Mouse (Mus musculus) ES-E14 (cell line): ENCODE data around the gene Chrnb4. TPM values are rescaled to one million over a fixed set of nuclear protein-coding genes. Genes with fewer than 3 reads are reported as not detected.
A peak's percentile ranks its signal among the peaks of the same experiment; 100 is the strongest.

ENCODE experiments used
- DNase-seq: peaks from one replicate; pipeline ENCODE4 v3.0.0-alpha.2; 2013; ENCODE audit warnings: low read depth, low spot score
- H3K27ac ChIP-seq: 2 replicates; pipeline ENCODE4 v1.5.1; 2012; ENCODE audit warnings: low read depth, mild to moderate bottlenecking, low read length, moderate library complexity, mixed read lengths; ENCODE audit not compliant: poor library complexity, insufficient read depth, severe bottlenecking
- H3K36me3 ChIP-seq: 2 replicates; pipeline ENCODE4 v1.6.1; 2012; ENCODE audit warnings: mild to moderate bottlenecking, low read length, moderate library complexity, mixed read lengths; ENCODE audit not compliant: control insufficient read depth, poor library complexity, insufficient read depth, severe bottlenecking
- H3K4me1 ChIP-seq, 2 experiments: fragments of 150-350 bp in 1 of 2; sonication (generic) in 1 of 2; 2 replicates each; pipeline ENCODE4 v1.6.1; 2012; ENCODE audit warnings: low read length in 2 of 2, mild to moderate bottlenecking in 1 of 2, mixed read lengths in 1 of 2; ENCODE audit not compliant: control insufficient read depth in 2 of 2, insufficient read depth in 2 of 2, poor library complexity in 1 of 2
- H3K4me3 ChIP-seq, 2 experiments: fragments of 150-350 bp in 1 of 2; sonication (generic) in 1 of 2; 2 replicates each; pipeline ENCODE4 v1.5.1; 2012; ENCODE audit warnings: low read length in 2 of 2, low read depth in 1 of 2, mild to moderate bottlenecking in 1 of 2, mixed read lengths in 1 of 2; ENCODE audit not compliant: insufficient read depth in 1 of 2, poor library complexity in 1 of 2, severe bottlenecking in 1 of 2
- H3K9ac ChIP-seq: 2 replicates; pipeline ENCODE4 v1.6.1; 2012; ENCODE audit warnings: low read depth, mild to moderate bottlenecking, low read length, mixed read lengths; ENCODE audit not compliant: poor library complexity, insufficient read depth, severe bottlenecking
- H3K9me3 ChIP-seq: fragments of 150-350 bp; sonication (generic); 2 replicates; pipeline ENCODE4 v1.6.1; 2012; ENCODE audit warnings: low read depth, mild to moderate bottlenecking, low read length; ENCODE audit not compliant: control insufficient read depth, insufficient read depth
- CHD2 ChIP-seq: IDR thresholded peaks from 2 replicates; pipeline ENCODE4 v1.6.1; 2014; ENCODE audit warnings: mild to moderate bottlenecking, low read depth, low read length, inconsistent platforms
- HCFC1 ChIP-seq: IDR thresholded peaks from 2 replicates; pipeline ENCODE4 v1.6.1; 2012; ENCODE audit warnings: low read length, inconsistent platforms, borderline replicate concordance; ENCODE audit not compliant: insufficient read depth
- MAFK ChIP-seq: IDR thresholded peaks from 2 replicates; pipeline ENCODE4 v1.6.1; 2014; ENCODE audit warnings: mild to moderate bottlenecking, low read depth, low read length, inconsistent platforms; ENCODE audit not compliant: insufficient read depth
- ZC3H11A ChIP-seq: IDR thresholded peaks from 2 replicates; pipeline ENCODE4 v1.6.1; 2012; ENCODE audit warnings: low read depth, mild to moderate bottlenecking, inconsistent platforms, low read length, borderline replicate concordance
- ZNF384 ChIP-seq: IDR thresholded peaks from 2 replicates; pipeline ENCODE4 v1.6.1; 2012; ENCODE audit warnings: low read depth, low read length, inconsistent platforms
- in situ Hi-C, 2 experiments: fragments of 600-800 bp; cut with MboI; formaldehyde crosslinking; loops; one replicate each; pipeline ENCODE4 v1.15.1; 2025; ENCODE audit warnings: low sequenced_read_pairs in 2 of 2, inconsistent platforms in 1 of 2; ENCODE audit not compliant: unreplicated experiment in 2 of 2
- total RNA-seq: library from RNA; depleted of rRNA; stranded (reverse); fragments of 300-350 nt; gene quantifications from 2 replicates; pipeline ENCODE4 v1.2.3, GENCODE M21; 2012

Chrnb4 gene
- total RNA-seq, 1 experiment = 0.18 TPM

DNA sequence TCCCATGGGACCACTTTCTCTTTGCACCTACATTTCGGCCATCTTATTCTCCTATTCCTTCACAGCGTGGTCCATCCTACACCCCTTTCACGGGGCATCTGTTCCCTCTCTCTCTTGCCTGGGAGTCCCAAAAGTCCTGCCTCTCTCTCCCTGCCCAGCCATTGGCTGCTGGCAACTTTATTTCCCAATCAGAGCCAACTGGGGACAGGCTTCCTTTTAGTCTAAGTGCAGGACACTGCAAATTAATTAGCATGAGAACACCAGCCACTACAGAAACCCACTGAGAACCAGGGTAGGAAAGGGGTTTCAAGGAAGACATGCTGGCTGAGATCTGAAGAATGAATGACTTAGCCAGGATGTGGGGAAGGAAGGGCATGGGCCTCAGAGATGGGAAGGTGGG is 54.2 kb downstream of the Chrnb4 start:
- Histone ChIP-seq H3K4me3 (no peak overlapping the region), H3K4me1 (peaks cover 0 to 2% of the 10 kb centered on the region in 2 experiments; a peak in 1 of 4 replicates), H3K27ac (no peak overlapping the region), H3K36me3 (no peaks in the 10 kb centered on the region), H3K9me3 (no peaks in the 10 kb centered on the region), H3K9ac (no peak overlapping the region)
- DNase-seq = no peak
- in situ Hi-C loops = no loop called here
- TF ChIP-seq HCFC1 (no peak), CHD2 (no peak)

- H3K9ac ChIP-seq = no peak overlapping the region
- no peaks in the 10 kb centered on the region for H3K9me3 ChIP-seq
- TF ChIP-seq MAFK = no peak
- TF ChIP-seq ZNF384 = no peak
- TF ChIP-seq ZC3H11A = no peak
- TF ChIP-seq CHD2 = no peak
- no peak for TF ChIP-seq HCFC1
- no peak overlapping the region for H3K27ac ChIP-seq
- H3K4me3 ChIP-seq = no peak overlapping the region
- peaks cover 0 to 2% of the 10 kb centered on the region in 2 experiments; a peak in 1 of 4 replicates for H3K4me1 ChIP-seq
- H3K36me3 ChIP-seq = no peaks in the 10 kb centered on the region
- no peak for DNase-seq
- in situ Hi-C loops = no loop called here
Measured at GRCm38 (mm10) chr9:54990362-54990761, 58.2 kb downstream of the Chrnb4 start.

DNA sequence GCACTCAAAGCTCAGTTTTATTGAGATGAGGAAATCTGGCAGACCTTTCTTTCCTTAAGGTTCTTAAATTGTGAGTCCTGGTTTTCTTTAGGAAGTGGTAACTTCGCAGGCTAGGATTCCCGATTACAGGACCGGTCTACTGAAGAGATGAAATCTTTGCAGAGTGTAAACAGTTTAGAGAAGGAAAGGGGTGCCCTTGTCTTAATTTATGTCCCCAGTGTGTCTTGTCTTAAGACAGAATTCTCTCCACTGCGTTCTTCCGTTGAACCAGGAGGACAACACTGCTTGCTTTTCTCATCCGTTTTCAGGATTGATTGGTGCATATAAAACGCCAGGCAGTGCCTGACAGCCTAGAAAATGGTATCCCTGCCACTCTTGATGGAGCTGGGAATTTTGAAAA is 66.2 kb downstream of the Chrnb4 start:
- in situ Hi-C loops = no loop called here
- TF ChIP-seq MAFK (no peak), CHD2 (no peak), ZNF384 (no peak), HCFC1 (no peak), ZC3H11A (no peak)
- no peaks in the 10 kb centered on the region for H3K36me3 ChIP-seq
- DNase-seq = no peak
- 0 out of 4 replicates have a peak, but pooled peaks cover 0 to 2% of the 10 kb centered on the region in 2 experiments for H3K4me1 ChIP-seq
- H3K4me3 ChIP-seq = no peak overlapping the region
- no peaks in the 10 kb centered on the region for H3K9me3 ChIP-seq
- no peak overlapping the region for H3K9ac ChIP-seq
- no peak overlapping the region for H3K27ac ChIP-seq

DNA sequence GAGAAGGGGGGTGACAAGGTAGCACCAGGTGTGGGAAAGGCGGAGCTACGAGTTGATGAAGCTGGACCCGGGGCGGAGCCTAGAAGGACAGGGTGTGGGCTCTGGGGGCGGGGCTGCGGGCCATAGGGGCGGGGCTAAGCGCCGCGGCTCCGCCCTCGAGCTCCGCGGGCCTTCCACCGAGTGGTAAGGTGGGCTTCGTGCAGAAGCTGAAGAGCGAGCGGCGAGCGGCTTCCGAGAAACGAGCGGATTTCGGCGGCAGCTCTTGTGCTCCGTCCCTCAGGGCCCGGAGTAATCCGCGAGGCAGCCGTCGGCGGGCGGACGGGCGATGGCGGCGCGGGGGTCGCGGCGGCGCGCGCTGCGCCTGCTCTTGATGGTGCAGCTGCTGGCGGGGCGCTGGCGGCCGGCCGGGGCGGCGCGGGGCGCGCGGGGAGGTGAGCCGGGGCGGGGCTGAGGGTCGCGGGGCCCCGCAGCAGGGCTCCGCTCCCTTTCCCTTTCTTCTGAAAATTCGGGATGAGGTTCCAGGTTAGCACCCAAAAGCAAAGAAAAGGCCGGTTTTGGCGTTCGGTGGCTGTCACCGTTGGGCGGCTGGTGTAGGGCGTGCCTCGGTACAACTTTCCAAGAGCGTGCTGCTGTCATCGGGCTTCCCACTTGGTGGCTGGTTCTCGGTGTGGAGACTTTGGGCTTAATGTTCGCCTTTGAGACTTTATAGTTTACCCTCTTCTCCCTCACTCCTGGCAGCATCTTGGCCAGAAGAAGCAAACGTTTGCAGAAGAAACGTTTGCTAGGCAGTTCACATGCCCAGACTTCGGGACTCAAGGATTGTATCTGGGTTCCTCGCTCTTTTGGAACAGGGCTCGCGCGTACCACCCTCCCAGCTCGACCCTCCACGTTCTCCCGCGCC is 67.0 kb downstream of the Chrnb4 start:
- Histone ChIP-seq H3K9me3 (no peaks in the 10 kb centered on the region), H3K9ac (peak overlapping the region; percentile 77), H3K4me1 (0 out of 4 replicates have a peak, but pooled peaks cover 0 to 2% of the 10 kb centered on the region in 2 experiments), H3K4me3 (peak overlapping the region; percentile 86 to 94), H3K36me3 (no peaks in the 10 kb centered on the region), H3K27ac (no peak overlapping the region)
- TF ChIP-seq MAFK = no peak
- TF ChIP-seq HCFC1 = no peak
- no peak for TF ChIP-seq ZNF384
- no peak for TF ChIP-seq CHD2
- TF ChIP-seq ZC3H11A = no peak
- peak; percentile 57 for DNase-seq
- in situ Hi-C loops = no loop called here
